Mouse (Mus musculus): ENCODE measurements at regions not wholly inside any gene's neighbourhood (a gene's known extent, or its start where the extent isn't known, plus 50 kb on each side); places are given as distances from the start of the nearest gene placed in this dataset.

DNA sequence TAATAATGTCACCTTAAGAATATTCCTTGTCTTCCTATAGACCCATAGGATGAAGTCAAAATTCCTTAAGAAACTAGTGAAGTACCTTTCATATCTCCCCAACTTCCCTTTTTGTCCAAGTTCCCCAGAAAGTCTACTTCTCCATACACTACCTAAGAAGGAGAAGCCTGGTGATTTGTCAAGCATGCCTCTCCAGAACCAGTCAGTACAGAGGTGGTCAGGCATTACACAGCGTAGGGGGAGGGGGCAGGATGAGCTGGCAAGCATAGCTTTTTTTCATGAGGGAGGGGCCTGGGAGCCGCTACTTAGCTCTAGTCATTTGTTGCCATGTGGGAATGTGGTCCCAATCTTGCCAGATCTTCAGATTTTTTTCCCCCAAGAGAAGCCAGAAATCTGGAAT, 54.0 kb upstream of the Satb2 start:
- no peak overlapping the region for H3K27ac ChIP-seq
- H3K4me3 ChIP-seq: no peak overlapping the region
- TF ChIP-seq CTCF (IDR thresholded peaks at IDR 0.05): no peak
- intact Hi-C loops (cut with DNase I): no loop called here
- no peak for DNase-seq

DNA sequence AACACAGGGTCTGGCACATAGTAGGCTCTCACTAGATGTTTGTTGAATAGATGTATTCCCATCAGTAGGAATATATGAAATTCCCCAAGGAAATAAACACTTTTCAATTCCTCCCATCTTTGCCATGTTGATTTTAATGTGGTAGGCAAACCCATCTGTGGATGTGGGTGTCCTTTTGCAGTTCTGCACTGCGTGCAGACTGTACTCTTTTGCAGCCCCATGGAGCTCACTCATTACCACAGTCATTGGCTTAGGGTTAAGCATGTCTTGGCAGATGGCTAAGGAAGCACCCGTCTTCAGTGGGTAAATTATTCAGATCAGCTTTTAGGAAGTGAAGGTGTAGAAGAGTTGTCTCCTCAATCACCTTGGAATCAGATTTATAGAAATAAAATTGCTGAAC, 54.8 kb upstream of the Satb2 start:
- no peak for DNase-seq
- no peak overlapping the region for H3K27ac ChIP-seq
- intact Hi-C loops (cut with DNase I): no loop called here

DNA sequence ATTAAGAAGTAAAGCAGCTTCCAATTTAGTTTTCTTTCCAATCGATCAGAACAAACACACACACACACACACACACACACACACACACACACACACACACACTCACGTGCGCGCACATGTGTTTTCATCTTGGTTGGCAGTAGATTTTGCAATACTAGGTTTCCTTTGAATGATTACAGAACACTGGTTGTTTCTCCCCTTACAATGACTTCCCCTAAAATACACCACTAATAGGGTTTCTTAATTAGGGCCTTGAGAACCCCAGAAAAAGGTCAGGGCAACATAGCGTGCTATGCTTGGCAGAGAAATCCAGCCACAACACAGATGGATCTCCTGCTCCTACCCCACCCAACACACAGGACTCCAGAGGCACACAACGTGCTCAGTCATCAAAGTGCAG, 56.0 kb upstream of the Satb2 start:
- no peak for TF ChIP-seq CTCF (IDR thresholded peaks at IDR 0.05)
- intact Hi-C loops (cut with DNase I): no loop called here
- H3K27ac ChIP-seq: no peak overlapping the region
- no peak overlapping the region for H3K4me3 ChIP-seq
- DNase-seq: no peak

More for the DNA sequence above, 54.8 kb upstream of the Satb2 start:
- H3K4me3 ChIP-seq: no peak overlapping the region
- no peak for TF ChIP-seq CTCF (IDR thresholded peaks at IDR 0.05)

DNA sequence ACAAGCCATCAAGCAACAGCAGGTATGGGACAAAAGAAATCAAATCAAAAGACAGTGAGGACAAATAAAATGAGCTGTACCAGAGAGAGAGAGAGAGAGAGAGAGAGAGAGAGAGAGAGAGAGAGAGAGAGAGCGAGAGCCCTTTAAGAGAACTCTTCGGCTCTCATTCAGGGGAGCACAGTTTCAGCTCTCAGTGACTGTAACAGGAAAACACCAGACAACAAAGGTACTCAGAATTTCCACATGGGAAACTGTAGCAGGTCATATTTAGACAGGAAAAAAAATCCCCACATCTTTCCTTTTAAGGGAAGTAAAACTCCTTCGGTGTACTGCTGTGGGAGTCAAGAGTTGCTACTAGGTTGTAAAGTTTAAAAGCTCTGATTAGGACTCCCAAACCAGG, 57.9 kb upstream of the Satb2 start:
- no peak for DNase-seq
- intact Hi-C loops (cut with DNase I): no loop called here
- no peak for TF ChIP-seq CTCF (IDR thresholded peaks at IDR 0.05)
- no peak overlapping the region for H3K4me3 ChIP-seq
- H3K27ac ChIP-seq: no peak overlapping the region

DNA sequence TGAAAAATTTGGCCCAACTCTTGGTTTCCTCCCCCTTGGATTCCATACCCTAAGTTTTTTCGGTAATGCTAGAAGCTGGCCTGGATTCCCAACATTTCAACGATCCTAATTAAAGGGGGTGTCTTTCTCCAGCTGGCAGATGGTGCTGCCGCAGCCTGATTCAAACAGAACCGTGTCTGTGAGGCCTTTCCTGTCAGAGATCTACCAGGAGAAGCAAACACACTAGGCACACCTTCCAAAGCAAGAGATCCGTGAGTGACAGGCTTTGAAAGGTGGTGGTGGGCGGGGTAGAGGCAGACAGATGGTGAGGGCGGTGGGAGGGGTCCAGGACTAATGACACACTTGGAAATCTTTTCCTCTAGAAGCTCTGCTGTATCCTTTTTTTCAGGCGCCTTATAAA, 61.8 kb upstream of the Satb2 start:
- Histone ChIP-seq H3K4me3 (no peak overlapping the region), H3K27ac (no peak overlapping the region)
- intact Hi-C loops (cut with DNase I): no loop called here
- DNase-seq: no peak
- TF ChIP-seq CTCF (IDR thresholded peaks at IDR 0.05): no peak

DNA sequence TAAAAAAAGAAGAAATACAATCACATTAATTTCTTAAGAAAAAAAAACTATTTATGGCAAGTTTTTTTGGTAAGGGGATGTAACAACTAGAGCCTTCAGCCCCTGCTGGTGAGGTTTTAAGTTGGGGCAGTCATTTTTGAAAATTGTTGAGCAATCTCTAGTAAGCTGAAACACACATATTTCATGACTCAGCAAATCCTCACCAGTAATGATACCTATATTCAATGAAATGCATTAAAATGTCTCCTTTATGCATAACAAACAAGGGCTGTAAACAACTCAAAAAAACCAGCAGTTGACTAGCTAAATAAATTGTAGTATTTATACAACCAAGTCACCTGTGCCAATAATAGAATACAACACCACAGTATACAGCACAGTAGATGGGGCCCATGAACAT, 63.1 kb upstream of the Satb2 start:
- H3K4me3 ChIP-seq: no peak overlapping the region
- H3K27ac ChIP-seq: no peak overlapping the region
- intact Hi-C loops (cut with DNase I): no loop called here
- no peak for TF ChIP-seq CTCF (IDR thresholded peaks at IDR 0.05)
- no peak for DNase-seq

DNA sequence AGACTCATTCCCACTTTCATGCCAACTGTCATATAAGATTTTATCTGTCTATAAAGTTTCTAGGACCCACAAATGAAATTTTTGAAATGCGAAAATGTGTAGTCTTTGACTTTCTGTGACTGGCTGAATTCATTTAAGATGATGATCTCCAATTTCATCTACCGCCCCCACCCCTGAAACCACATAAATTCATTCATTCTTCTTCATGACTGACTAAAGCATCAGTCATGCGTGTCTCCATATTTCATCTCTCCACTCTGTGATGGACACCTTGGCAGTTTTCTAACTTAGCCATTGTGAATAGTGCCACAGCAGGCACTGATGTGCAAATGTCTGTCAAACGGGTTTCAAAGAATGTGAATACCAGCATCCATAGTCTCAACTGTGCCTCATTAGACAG, 75.4 kb upstream of the Satb2 start:
- TF ChIP-seq CTCF (IDR thresholded peaks at IDR 0.05): no peak
- intact Hi-C loops (cut with DNase I): no loop called here
- Histone ChIP-seq H3K27ac (no peak overlapping the region), H3K4me3 (no peak overlapping the region)
- no peak for DNase-seq

DNA sequence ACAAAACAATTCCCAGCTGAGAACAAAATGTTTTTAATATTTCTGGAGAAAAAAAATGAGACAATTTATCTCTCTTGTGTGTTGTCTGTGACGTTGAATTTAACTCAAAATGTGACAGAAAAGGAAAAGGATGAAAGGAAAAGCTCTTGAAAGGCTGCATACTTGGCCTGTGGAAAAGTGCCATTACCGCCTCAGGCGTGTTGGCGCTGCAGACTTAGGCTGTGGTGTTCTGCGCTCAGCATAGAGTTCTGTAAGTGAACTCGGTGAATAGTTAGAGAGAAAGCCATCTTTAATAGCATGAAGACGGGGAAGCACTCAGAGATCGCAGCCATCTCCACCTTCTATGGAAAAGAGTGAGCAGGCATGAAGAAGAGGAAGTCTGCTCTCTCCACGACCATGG, 77.5 kb upstream of the Satb2 start:
- no peak overlapping the region for H3K27ac ChIP-seq
- intact Hi-C loops (cut with DNase I): no loop called here
- no peak for DNase-seq
- TF ChIP-seq CTCF (IDR thresholded peaks at IDR 0.05): no peak
- no peak overlapping the region for H3K4me3 ChIP-seq

DNA sequence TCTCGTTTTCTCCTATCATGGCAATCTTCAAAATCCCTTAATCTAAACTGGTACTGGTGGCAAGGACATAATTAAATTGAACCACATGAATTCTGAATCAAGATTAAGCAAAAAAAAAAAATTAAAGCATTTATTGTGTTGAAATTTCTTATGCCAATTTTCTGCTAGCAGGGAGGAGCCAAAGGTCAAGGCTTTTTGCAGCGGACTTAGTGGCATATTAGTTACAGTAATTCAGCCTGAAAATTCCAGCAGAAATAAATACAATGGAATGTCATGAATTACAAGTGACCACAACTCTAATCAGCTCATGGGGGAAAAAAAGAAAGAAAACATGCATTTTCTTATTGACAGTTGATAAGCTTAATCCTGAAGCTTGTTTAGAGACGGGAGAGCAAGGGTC, 80.8 kb upstream of the Satb2 start:
- no peak for TF ChIP-seq CTCF (IDR thresholded peaks at IDR 0.05)
- intact Hi-C loops (cut with DNase I): no loop called here
- Histone ChIP-seq H3K27ac (no peak overlapping the region), H3K4me3 (no peak overlapping the region)
- DNase-seq: no peak

DNA sequence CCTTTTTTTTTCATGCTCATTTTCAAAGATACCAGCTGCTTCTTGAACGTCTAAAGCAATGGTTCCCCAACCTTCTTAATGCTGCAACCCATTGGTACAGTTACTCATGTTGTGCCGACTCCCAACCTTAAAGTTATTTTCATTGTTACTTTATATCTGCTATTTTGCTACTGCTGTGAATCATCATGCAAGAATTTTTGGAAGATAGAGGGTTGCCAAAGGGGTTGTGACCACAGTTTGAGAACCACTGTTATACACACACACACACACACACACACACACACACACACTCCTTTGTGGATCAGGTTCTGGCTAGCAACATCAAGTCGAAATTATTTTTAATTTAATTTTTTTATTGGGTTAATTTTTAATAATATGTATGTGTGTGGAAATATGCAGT, 96.8 kb upstream of the Satb2 start:
- Histone ChIP-seq H3K27ac (no peak overlapping the region), H3K4me3 (no peak overlapping the region)
- no peak for TF ChIP-seq CTCF (IDR thresholded peaks at IDR 0.05)
- intact Hi-C loops (cut with DNase I): no loop called here
- no peak for DNase-seq

DNA sequence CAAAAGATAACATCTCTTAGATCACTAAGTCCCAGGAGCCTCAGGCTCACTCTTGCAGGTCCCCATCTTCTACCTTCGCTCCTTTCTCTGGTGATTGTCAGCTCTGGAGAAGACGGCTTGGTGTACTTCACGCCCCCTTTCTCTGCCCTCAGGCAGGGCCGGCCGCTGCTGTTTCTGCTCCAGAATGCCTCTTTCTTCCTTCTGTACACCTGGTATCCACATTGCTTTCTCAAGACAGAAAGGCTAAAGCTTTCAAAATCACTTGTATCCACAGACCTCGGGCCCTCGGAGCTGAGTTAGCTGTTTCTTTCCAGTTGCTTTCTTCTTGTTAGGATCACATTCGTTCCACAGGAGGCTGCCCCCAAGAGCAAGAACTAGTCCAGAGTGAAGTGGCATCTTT, 98.2 kb upstream of the Satb2 start:
- no peak overlapping the region for H3K27ac ChIP-seq
- intact Hi-C loops (cut with DNase I): no loop called here
- no peak for DNase-seq
- TF ChIP-seq CTCF (IDR thresholded peaks at IDR 0.05): no peak
- H3K4me3 ChIP-seq: no peak overlapping the region

DNA sequence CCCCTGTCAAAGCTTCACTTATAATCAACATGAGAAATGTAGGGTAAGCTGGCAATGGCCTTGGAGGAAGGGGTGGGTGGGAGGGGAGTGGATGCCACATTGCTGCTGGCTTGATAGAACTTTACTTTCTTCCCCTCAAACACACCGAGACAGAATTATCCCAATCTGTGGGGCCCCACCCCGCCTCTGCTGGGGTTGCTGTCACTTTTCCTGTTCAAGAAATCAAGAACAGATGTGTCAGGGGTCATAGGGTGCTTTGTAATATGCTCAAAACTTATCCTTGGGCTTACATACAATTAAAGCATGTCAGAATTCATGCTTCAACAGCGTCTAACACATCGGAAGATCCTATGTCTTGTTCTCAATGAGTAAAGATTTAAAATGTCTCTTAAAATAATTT, 101.9 kb upstream of the Satb2 start:
- no peak for TF ChIP-seq CTCF (IDR thresholded peaks at IDR 0.05)

DNA sequence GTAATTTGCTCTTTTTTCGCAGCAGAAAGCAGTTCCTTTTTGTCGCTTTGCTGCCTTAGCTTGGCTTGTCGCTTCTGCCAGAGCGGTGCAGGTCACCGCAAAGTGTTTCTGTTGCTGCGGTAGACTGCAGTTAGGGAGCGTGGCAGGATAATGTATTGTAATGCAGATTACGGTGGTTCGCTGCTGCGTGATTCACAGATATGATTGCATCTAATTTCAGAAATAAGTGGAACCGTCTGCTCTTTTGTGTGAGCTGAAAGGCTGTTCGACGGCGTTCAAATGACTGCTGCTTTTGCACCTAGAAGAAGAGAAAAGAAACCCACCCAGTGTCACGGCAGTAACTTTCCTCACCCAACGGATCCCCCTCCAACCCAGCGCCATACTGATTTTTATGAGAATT, 104.7 kb upstream of the Satb2 start:
- intact Hi-C loops (cut with DNase I): no loop called here
- no peak for TF ChIP-seq CTCF (IDR thresholded peaks at IDR 0.05)
- DNase-seq: no peak
- H3K27ac ChIP-seq: no peak overlapping the region
- H3K4me3 ChIP-seq: no peak overlapping the region

More for the DNA sequence above, 101.9 kb upstream of the Satb2 start:
- Histone ChIP-seq H3K27ac (no peak overlapping the region), H3K4me3 (no peak overlapping the region)
- intact Hi-C loops (cut with DNase I): no loop called here
- DNase-seq: no peak

DNA sequence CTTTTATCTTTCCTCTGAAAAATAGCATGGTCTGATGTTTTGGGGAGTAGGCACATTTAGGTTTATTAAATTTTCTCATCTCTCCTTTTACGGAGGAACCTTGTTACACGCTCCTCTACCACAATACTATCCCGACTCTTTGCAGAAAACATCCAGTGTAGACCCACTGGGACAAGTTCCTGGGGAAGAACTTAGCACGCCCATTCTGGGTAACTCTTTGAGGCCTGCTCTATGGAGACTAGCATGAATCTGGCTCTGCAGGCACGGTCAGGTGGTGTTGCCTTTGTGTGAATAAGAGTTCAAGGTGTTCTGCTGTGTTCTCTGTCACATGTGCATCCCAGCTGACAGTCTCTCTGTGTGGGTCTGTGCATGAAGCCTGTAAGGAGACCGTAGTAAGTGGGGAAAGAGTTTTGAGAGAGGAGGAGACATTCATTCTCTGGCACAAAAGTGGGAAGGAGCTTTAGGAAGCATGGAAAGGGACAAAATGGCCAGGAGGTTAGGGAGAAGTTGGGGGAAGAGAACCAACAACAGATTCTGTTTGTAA, 105.2 kb upstream of the Satb2 start:
- no peak for DNase-seq
- Histone ChIP-seq H3K4me3 (no peak overlapping the region), H3K27ac (no peak overlapping the region)
- intact Hi-C loops (cut with DNase I): no loop called here
- TF ChIP-seq CTCF (IDR thresholded peaks at IDR 0.05): no peak
